Mouse (Mus musculus) heart, postnatal 36 days (tissue): ENCODE data around the gene Fam129c. TPM values are rescaled to one million over a fixed set of nuclear protein-coding genes. Genes with fewer than 3 reads are reported as not detected.

ENCODE experiments used
- DNase-seq, 2 experiments: peaks; one replicate each; pipeline ENCODE4 v3.0.0; 2021 to 2022
- intact Hi-C: fragments of 180-260 bp; cut with DNase I; formaldehyde crosslinking; loops from one replicate; pipeline ENCODE4 v1.15.1; 2025
- total RNA-seq, 2 experiments: library from RNA; stranded (reverse); gene quantifications; 2 replicates each; pipeline ENCODE4 v1.2.3; 2021

Gene Fam129c
- 1 to 10 TPM in 1 of 2 experiments, under 1 TPM in 1; 0.58 to 1.2 TPM for total RNA-seq

DNA sequence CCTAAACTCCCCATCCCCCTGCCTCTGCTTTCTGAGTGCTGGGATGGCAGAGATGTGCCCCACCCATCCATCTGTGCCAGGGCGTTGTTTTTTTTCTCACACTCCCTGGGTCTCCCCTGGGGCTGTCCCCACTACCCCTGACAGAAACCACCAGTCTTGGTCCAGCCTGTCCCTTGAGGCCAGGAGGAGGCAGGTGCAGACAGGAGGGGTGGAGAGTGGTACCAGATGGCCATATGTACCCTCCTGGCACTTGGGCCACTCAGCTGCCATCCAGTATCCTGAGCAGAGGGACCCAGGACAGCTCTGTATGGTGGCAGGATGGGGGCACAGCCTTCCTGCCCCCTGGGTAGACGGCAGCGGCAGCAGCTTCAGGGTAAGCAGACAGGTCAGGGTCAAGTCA is at the start of gene Fam129c:
TSS of gene Fam129c (plus strand) at position 198 of the 400 bp plus-strand sequence.
- intact Hi-C loops: loop anchor here (2.0 kb wide), 1 partner anchor 157 kb away; no protein-coding TSS in a partner anchor
- DNase-seq: no peak

DNA sequence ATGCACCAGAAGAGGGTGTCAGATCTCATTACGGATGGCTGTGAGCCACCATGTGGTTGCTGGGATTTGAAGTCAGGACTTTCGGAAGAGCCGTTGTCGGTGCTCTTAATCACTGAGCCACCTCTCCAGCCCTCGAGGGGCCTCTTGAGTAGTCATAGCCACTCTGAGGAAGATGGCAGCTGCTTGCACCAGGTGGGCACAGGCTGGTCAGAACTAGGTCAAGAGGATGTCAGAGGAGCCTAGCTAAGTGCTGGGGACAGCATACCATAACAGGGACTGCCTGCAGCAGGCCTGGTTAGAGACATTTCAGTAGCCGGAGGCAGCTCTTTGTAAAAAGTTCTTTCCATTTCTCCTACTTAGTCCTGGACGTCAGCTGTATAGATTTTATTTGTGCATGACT is 46.7 kb upstream of the Fam129c start:
- intact Hi-C loops: no loop called here
- DNase-seq: no peak

DNA sequence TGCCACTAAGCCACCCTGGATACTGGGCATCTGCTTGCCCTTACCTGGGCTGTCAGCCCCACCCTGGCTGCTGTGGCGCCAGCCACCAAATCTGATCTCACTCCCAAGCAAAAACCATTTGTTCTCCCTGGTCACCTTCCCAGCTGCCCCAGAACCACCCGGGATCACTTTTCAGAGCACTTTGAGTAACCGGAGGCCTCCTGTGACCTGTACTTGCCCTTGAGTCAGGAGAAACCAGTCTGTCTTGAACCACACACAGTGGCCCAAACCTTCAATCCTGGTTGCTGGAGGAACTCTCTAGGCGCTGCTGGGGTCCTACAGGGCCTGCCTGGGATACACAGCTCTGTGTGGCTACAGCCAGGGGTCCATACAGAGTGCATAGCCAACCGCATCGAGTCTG is 44.7 kb upstream of the Fam129c start:
- intact Hi-C loops: no loop called here

DNA sequence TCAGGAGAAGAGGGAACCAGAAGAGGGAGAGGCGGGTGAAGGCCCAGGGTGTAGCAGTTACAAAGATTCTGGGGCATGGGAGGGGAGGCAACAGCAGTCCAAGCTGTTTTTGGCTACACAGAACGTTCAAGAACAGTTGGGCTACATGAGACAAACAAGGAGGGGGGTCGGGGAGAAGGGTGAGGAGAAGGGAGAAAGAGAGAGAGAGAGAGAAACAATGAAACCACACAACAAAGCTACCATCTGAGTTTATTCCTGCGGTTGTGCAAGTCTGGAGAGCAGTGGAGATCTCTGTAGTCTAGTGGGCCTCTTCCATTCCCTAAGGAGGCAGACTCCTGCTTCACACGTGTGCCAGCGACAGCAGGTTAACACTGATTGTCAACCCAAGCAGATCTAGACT is 43.4 kb upstream of the Fam129c start:
- intact Hi-C loops: no loop called here
- no peak for DNase-seq

More for the DNA sequence above, 44.7 kb upstream of the Fam129c start:
- DNase-seq: no peak

DNA sequence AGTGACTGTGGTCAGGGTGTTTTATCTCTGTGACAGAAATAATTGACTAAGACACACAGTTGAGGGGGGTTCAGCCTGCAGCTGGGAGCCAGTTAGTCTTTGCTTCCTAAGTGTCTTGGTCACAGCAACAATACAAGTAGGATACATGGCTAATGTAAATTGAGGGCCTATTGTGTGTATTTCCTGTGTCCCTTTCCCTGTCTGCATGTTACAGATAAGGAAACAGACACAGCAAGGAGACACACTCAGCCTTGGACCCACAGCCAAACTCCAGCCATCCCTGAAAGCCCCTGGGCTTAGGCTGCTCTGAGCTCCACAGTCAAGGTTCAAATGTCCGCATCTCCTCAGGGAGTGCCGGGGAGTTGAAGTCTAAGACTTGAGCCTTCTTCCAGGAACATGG is 42.8 kb upstream of the Fam129c start:
- intact Hi-C loops: no loop called here
- DNase-seq: no peak

DNA sequence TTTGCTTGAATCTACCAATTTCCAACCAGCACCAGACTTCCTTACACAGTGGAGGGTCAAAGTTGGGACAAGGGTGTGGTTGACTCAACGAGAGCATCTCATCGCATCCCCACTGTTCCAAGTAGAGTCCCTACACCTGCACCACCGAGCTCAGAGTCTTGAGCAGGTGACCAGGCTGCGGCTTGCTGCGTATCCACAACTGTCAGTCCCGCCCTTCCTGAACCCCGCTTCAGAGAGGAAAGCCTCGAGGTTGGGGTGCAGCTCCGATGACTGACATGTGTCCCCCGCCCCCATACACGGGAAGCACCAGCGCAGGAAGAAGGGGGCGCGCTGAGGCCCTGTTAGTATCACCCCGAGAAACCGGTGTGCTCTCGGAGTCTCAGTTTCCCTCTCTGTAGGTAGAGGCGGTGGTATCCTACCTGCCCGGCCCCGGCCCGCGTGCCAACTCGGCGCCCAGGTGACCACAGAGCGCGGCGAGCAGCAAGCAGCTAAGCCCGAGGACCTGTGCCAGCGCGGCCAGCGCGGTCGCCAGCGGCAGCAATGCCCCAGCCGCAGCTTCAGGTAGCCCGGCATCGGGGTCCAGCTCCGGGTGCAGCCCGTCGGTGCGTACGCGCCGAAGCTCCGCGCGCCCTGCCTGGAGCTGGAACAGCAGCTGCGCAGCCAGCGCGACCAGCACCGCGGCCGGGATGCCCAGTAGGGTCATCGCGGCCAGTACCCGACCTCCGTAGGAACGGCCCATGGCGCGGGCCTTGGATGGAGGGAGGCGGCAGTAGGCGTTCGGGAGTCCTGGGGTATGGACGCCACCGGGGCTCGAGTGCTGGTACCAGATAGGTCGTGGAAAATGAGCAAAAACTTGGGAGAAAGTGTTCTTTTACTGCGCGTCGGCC is 39.1 kb upstream of the Fam129c start, which contains the start of gene Tmem221:
TSS of gene Tmem221 (minus strand) at position 801 of the 887 bp plus-strand sequence.
- intact Hi-C loops: no loop called here
- no peak for DNase-seq

DNA sequence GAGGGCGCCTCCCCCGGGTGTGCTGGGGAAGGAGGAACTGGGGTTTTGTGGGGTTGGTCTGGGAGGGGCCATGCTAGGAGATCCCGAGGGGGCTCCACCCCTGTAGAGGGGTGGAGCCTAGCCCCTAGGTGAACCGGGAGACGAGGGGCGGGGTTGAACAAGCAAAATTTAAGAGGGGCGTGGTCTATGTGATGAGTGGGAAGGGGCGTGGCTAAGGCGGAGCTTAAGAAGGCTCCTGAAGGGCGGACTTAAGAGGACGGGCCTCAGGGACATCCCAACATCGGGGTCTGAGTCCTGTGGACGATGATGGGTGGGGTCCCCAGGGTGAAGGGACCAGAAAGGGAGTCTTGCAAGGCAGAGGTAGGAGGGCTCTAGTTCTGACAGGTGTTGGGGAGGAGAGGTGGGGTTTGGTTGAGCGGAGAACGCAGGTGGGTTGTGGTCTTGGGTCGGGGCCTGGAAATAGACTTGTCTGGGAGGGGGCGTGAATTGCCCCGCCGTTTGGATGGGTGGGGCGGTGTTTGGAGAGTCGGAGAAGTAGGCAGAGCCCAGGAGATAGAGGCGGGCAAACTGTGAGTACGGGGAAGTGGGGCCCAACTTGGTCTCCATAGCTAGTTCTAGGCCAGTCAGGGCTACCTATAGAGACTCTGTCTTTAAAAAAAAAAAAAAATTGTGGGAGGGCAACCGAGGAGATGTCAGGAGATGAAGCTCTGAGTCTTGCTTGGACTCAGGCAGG is 38.3 kb upstream of the Fam129c start:
- peak; percentile 43 to 63 for DNase-seq
- intact Hi-C loops: no loop called here

DNA sequence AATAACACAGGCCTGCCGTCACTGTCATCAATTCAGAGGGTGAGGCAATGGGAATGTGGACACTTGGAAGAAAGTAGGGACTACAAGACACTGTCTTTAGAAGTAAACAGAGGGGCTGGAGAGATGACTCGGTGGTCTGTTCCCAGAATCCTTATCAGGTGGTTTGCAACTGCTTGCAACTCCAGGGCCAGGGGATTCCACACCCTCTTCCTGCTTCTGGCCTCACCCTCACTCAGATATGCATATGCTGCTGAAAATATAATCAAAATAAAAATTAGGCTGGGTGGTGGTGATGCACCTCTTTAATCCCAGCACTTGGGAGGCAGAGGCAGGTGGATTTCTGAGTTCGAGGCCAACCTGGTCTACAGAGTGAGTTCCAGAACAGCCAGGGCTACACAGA is 37.4 kb upstream of the Fam129c start:
- no peak for DNase-seq
- intact Hi-C loops: loop anchor here (5.0 kb wide), 1 partner anchor 172 kb away; no protein-coding TSS in a partner anchor

DNA sequence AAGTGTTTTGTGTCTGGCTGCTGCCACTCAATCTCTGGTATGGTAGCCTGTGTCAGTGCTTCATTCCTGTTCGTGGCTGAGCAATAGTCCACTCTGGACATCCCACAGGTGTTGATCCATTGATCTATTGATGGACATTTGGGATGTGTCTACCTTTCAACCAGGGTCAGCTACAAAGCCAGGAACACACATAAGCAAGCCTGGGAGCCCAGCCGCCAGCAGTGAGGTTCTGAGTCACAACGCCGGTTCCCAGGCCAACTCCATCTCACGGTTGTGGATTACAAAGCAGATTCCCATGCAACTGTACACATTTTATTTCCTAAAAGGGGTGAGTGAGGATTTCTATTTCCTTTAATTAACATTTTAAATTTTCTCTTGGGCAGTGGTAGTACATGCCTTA is 36.7 kb upstream of the Fam129c start:
- intact Hi-C loops: loop anchor here (1.0 to 5.0 kb wide), 3 partner anchors 73 to 172 kb away; no protein-coding TSS in a partner anchor

DNA sequence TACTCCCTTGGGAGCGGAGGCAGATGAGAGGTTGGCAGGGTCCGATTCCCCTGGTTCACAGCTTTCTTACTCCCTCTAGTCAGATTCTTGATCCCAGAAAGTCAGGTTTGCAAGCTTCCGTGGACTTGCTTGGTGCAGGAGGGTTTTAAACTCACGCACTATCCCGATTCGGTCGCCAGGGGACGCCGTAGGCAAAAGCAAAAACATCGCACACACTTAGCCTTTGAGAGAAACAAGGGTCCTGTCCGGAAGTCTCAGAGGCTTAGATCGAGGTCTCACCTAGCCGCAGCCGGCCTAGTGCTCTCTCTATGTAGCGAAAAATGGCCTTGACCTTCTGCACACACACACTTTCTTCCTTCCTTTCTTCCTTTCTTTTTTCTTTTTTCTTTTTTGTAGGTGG is 36.0 kb upstream of the Fam129c start:
- intact Hi-C loops: loop anchor here (1.0 to 5.0 kb wide), 3 partner anchors 72 to 171 kb away; no protein-coding TSS in a partner anchor
- peak; percentile 68 to 73 for DNase-seq

More for the DNA sequence above, 36.7 kb upstream of the Fam129c start:
- no peak for DNase-seq

DNA sequence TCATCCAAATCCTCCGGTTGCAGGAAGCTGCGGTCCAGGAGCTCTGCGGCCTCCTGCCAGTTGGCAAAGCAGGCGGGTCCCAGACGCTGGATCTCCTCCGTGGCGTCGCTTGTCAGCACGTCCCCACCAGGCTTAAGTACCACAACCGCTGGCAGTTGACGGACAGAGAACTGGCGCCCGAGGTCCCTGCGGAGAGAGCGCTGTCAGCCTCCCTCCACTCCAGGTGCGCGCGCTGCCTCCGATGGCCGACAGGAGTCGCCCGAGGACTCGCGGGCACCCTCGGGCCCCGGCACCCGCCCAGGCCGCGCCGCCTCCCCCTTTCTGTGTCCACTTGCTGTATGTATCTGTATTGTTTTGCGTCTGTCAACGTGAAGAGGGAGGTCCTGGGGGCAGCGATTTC is 34.7 kb upstream of the Fam129c start:
- intact Hi-C loops: loop anchor here (1.0 to 5.0 kb wide), 3 partner anchors 29 to 170 kb away; no protein-coding TSS in a partner anchor
- peak; percentile 88 to 93 for DNase-seq

DNA sequence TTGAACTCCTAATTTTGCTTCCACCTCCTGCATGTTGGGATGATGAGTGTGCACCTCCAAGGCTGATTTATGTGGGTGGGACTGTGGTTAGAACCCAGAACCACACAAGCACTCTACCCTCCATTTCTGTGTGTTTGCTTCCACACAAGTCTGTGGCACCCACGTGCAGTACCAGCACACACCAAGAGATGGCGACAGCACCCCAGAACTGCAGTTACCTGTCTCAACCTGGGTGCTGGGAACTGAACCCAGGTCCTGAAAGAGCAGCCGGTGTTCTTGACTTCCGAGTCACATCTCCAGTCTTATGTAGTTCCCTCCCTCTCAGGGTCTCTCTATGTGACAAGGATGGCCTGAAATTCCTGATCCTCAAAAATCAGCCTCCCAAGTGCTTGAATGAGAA is 33.5 kb upstream of the Fam129c start:
- intact Hi-C loops: loop anchor here (5.0 kb wide), 1 partner anchor 168 kb away; no protein-coding TSS in a partner anchor
- DNase-seq: no peak

DNA sequence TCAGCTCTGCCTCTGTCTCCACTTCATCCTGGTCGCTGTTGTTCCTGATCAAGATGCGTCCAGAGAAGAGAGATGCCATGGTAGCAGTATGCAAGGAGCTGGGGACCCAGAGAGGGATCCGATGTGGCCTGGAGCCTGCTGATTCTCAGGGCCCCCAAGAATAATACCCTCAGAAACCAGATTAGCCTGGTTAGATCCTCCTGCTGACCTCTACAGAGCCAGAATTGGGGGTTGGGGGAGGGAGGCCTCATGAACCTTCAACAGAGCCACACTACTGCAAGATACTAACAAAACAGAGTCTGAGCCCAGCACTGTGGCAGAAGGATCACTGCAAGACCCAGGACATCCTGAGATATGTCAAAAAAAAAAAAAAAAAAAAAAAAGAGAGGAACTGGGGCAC is 30.9 kb upstream of the Fam129c start, which contains the start of gene Nxnl1:
TSS of gene Nxnl1 (minus strand) at position 101 of the 400 bp plus-strand sequence.
- DNase-seq: no peak
- intact Hi-C loops: no loop called here

DNA sequence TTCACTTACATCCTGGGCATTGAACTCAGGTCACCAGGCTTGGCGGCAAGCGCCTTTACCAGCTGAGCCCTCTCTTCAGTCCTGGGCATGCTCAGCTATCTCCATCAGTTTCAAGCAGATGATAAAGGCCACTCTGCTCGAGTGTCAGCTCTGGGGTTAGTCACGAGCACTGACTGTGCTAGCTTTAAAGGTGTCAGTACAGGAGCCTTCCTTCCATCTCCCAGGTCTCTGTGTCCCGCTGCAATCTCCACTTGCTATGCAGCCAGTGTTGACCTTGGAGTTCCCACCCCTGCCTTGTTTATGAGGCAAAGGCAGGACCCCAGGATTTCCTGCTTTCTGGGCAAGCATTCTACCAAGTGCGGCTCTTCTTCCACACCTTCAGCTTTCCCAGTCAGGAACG is 29.9 kb upstream of the Fam129c start:
- DNase-seq: peak in 1 of 2 experiments; percentile 34
- intact Hi-C loops: no loop called here

DNA sequence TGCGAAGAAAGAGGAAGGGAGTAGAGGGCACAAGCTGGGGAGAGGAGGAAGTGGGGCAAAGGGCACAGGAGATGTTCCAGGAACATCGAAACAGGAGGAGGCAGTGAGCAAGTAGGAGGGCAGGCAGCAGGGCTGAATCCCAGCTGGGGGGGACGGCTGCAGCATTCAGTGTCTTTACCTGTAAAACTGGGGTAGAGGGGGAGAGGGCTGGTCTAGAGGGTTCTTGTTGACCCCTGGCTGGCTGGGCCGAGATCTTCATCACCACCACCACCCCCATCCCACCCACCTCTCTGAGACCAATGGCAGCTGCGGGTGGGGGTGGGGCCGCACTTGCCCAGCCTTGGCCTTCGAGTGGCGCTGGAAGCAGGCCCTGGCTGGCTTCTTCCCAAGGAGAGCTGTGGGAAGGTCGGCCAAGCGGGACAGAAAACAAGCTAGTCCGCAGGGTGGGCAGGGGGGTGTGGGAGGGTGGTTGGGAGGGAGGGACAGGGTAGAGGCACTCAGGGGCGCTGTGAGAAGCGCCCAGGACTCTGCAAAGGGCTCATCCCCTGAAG is 29.0 kb upstream of the Fam129c start, which contains the start of gene Slc27a1:
TSS of gene Slc27a1 (plus strand) at position 496 of the 551 bp plus-strand sequence.
- intact Hi-C loops: no loop called here
- peak; percentile 82 to 86 for DNase-seq

DNA sequence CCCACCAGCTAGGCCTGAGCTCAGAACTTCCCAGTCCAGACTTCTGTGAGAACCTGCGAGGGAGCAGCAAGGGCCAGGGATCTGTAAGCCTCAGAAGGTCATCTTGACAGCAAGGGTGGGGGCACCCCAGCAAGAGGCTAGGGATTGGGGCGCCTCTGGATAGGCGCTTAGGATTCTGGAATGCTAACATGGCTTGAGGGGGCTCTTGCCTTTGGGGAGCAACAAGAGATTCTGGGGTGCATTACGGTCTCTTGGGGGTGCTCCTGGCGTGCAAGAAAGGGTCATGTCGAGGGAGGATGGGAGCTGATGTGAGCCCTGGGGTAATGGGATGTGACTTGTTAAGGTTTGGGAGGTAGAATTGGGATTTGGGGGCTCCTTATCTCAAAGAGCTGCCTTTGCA is 28.5 kb upstream of the Fam129c start:
- peak in 1 of 2 experiments; percentile 30 for DNase-seq

DNA sequence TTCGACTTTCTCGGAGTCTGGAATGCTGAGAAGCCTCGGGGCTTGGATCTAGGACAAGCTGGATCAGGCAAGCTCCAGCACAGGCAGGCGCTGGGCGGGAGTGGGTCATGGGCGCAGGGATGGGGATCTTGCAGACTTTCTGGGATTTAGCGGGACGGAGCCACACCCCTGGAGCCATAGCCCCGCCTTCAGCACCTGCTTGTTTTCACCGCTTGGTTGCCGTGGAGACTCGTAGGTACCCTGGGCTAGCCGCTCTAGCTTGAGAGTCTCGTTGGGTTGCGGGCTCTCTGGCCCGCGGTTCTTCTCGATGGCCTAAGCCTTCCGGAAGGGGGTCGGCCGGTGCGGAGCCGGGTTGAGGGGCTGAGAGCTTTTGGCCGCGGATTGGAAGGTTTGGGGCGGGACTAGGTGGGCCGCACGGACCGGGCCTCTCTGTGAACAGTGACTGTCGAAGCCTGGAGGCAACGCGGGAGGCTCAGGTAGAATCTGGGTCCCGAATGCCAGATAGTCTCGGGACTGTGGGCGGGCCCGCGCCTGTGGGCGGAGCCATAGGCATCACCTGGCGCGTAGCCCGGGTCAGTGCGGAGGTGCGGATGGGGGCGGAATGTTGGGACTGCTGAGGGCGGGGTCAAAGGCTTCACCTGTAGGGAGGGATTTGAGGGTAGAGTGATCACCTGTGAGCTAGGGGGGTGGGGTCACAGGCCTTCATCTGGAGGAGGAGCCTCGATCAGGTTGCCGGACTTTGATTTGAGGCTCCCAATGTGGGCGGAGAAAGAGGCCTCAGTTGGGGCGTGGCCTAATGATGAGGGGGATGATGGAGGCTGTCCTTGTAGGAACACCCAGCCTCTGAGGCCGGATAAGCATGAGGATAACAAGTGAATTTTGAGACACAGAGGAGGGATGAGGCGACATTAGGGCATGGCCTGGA is 27.8 kb upstream of the Fam129c start:
- DNase-seq: peak; percentile 75 to 84
- intact Hi-C loops: no loop called here

More for the DNA sequence above, 28.5 kb upstream of the Fam129c start:
- intact Hi-C loops: no loop called here

DNA sequence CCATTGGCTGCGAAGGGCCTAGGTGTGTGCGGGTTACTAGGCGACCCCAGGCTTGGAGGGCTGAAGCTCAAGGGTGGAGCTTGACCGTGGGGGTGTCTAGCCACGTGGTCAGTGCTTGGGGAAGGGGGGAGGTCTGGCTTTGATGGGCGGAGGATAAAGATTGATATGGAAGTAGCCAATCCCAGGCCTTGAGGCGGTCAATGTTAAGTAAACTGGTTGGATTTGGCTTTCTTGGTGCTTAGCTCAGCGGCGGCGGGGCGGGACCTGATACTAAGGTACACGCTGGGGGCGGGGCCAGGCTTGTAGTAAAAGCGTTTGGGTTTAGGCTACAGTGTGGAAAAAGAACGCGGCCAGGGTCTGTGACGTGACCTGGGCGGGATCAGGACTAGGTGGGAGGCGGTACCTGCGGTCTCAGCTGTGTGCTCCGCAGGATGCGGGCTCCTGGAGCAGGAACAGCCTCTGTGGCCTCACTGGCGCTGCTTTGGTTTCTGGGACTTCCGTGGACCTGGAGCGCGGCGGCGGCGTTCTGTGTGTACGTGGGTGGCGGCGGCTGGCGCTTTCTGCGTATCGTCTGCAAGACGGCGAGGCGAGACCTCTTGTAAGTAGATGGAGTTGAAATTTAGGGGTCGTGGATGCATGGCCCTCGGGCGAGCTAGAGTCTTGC is 27.0 kb upstream of the Fam129c start:
- intact Hi-C loops: no loop called here
- peak; percentile 82 to 83 for DNase-seq

DNA sequence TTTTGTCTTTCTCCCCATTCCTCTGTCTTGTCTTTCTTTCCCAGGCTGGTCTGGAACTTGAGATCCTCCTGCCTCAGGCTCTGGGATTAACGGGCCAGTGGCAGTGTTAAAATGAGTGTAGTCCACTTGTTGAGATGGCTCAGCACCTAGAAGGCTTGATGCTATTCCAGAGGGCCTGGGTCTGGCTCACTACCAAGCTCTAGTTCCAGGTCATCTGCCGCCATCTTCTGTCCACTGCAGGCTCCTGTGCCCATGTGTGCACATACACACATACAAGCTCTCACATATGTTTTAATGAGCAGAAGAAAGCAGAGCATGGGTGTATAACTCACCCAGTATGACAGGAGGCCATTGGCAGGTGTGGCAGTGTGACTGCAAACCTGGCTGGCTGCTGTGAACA is 25.4 kb upstream of the Fam129c start:
- no peak for DNase-seq
- intact Hi-C loops: no loop called here
